Mouse (Mus musculus): ENCODE measurements around the gene Slc16a11. TPM values are rescaled to one million over a fixed set of nuclear protein-coding genes. Genes with fewer than 3 reads are reported as not detected.
A peak's percentile ranks its signal among the peaks of the same experiment; 100 is the strongest.

The Slc16a11 gene
- total and polyA plus RNA-seq, 2 experiments from 2014 or later: 15.2 to 28.2 TPM

DNA sequence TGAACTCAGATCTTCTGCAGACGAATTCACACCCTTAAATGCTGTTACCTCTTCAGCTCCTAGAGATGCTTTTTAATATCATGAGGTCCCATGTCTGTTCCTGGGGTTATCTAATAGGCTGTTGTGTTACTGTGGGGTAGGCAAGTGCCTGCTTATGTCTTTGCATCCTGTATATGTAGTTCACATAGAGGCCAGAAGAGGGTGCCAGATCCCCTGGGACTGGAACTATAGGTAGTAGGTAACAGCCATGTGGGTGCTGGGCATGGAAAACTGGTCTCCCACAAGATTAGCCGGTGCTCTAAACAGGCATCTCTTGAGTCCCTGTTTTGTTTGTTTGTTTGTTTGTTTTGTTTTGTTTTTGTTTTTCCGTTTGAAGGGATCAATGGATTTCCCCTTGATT lies 40.7 kb upstream of the Slc16a11 start:
- WGBS: 63% methylated on average over 3 of the region's 3 CpGs
- TF ChIP-seq CTCF (IDR thresholded peaks at IDR 0.05): peak; percentile 40; the same call in 1 of the 2 replicates
- Histone ChIP-seq H3K27ac (ENCODE audit: low read depth, low read length) (no peak overlapping the region), H3K4me1 (ENCODE audit: insufficient read depth, low read length) (no peaks in the 10 kb centered on the region), H3K27me3 (ENCODE audit: insufficient read depth, low read length) (no peaks in the 10 kb centered on the region), H3K4me3 (ENCODE audit: low read depth, low read length) (no peak overlapping the region), H3K9ac (replicated peaks; ENCODE audit: low read length, poor library complexity, severe bottlenecking) (no peak overlapping the region), H3K36me3 (ENCODE audit: insufficient read depth, low read length) (no peaks in the 10 kb centered on the region), H3K9me3 (ENCODE audit: low read length) (no peaks in the 10 kb centered on the region), H3K4me2 (ENCODE audit: low read depth, low read length, poor library complexity, severe bottlenecking) (no peak overlapping the region)
- ATAC-seq (ENCODE audit: low FRiP score) (no peak), DNase-seq (ENCODE audit: low spot score) (no peak)

DNA sequence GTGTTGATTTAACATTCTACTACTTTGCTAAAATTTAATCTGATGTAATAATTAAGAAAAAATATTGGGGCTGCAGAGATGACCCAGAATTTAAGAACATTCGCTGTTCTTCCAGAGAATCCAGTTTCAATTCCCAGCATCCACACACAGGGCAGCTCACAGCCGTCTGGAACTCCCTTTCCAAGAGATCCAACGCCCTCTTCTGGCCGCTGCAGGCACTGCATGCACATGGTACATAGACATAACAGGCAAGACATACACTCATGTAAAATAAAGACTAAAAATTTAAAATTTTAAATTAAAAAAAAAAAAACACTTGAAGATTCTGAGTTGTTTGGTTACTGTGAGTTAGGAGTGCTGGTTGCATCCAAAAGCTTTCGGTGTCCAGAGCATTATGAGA lies 40.3 kb upstream of the Slc16a11 start:
- Histone ChIP-seq H3K9me3 (ENCODE audit: low read length) (no peaks in the 10 kb centered on the region), H3K4me2 (ENCODE audit: low read depth, low read length, poor library complexity, severe bottlenecking) (no peak overlapping the region), H3K4me3 (ENCODE audit: low read depth, low read length) (no peak overlapping the region), H3K36me3 (ENCODE audit: insufficient read depth, low read length) (no peaks in the 10 kb centered on the region), H3K9ac (replicated peaks; ENCODE audit: low read length, poor library complexity, severe bottlenecking) (no peak overlapping the region), H3K27ac (ENCODE audit: low read depth, low read length) (no peak overlapping the region), H3K27me3 (ENCODE audit: insufficient read depth, low read length) (no peaks in the 10 kb centered on the region), H3K4me1 (ENCODE audit: insufficient read depth, low read length) (no peaks in the 10 kb centered on the region)
- peak; percentile 28; the same call in 1 of the 2 replicates for TF ChIP-seq CTCF (IDR thresholded peaks at IDR 0.05)
- WGBS: 53% methylated on average over 5 of the region's 5 CpGs
- DNase-seq (ENCODE audit: low spot score) (no peak), ATAC-seq (ENCODE audit: low FRiP score) (no peak)

DNA sequence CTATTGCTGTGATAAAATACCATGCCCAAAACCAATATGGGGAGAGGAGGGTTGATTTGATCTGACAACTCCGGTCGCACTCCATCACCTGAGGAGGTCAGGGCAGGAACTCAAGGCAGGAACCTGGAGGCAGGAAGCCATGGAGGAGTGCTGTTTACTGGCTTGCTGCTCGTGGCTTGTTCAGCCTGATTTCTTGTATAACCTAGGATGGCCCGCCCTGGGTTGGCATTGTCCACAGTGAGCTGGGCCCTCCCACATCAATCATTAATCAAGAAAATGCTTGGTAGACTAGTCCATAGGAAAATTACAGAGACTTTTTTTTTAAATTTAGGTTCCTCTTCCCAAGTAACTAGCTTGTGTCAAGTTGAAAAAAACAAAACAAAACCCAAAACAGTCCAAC lies 38.1 kb upstream of the Slc16a11 start:
- TF ChIP-seq CTCF (IDR thresholded peaks at IDR 0.05): no peak

DNA sequence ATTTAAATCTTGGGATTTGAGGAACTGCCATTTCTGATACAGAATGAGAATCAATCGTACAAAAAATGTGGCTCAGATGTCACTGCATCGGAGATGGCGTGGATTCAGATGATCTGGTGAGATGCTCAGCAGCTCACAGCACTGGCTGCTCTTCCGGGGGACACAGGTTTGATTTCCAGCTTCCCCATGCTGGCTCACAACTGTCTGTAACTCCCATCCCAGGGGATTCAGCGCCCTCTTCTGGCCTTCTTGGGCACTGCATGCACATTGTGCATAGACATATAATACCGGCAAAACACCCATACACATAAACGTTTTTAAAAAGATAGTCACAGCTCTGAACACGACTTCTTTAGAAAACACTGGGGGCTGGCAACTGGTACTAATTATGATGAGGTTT lies 34.9 kb upstream of the Slc16a11 start:
- no peak overlapping the region for H3K4me3 ChIP-seq (ENCODE audit: low read depth, low read length)
- WGBS: 76% methylated on average over 8 of the region's 8 CpGs
- TF ChIP-seq CTCF (IDR thresholded peaks at IDR 0.05): peak; percentile 49
- no peaks in the 10 kb centered on the region for H3K27me3 ChIP-seq (ENCODE audit: insufficient read depth, low read length)
- DNase-seq (ENCODE audit: low spot score) (no peak), ATAC-seq (ENCODE audit: low FRiP score) (no peak)
- H3K27ac ChIP-seq (ENCODE audit: low read depth, low read length): no peak overlapping the region
- no peak overlapping the region for H3K9ac ChIP-seq (replicated peaks; ENCODE audit: low read length, poor library complexity, severe bottlenecking)
- H3K4me2 ChIP-seq (ENCODE audit: low read depth, low read length, poor library complexity, severe bottlenecking): no peak overlapping the region
- no peaks in the 10 kb centered on the region for H3K4me1 ChIP-seq (ENCODE audit: insufficient read depth, low read length)
- no peaks in the 10 kb centered on the region for H3K9me3 ChIP-seq (ENCODE audit: low read length)
- H3K36me3 ChIP-seq (ENCODE audit: insufficient read depth, low read length): no peaks in the 10 kb centered on the region

More for the DNA sequence above, 38.1 kb upstream of the Slc16a11 start:
- ATAC-seq (ENCODE audit: low FRiP score) (no peak), DNase-seq (ENCODE audit: low spot score) (no peak)
- whole genome bisulfite sequencing: 84% methylated on average over 4 of the region's 4 CpGs
- H3K4me3 ChIP-seq (ENCODE audit: low read depth, low read length): no peak overlapping the region
- no peak overlapping the region for H3K27ac ChIP-seq (ENCODE audit: low read depth, low read length)
- no peaks in the 10 kb centered on the region for H3K9me3 ChIP-seq (ENCODE audit: low read length)
- H3K9ac ChIP-seq (replicated peaks; ENCODE audit: low read length, poor library complexity, severe bottlenecking): no peak overlapping the region
- no peaks in the 10 kb centered on the region for H3K27me3 ChIP-seq (ENCODE audit: insufficient read depth, low read length)
- H3K4me2 ChIP-seq (ENCODE audit: low read depth, low read length, poor library complexity, severe bottlenecking): no peak overlapping the region
- no peaks in the 10 kb centered on the region for H3K36me3 ChIP-seq (ENCODE audit: insufficient read depth, low read length)
- H3K4me1 ChIP-seq (ENCODE audit: insufficient read depth, low read length): no peaks in the 10 kb centered on the region

DNA sequence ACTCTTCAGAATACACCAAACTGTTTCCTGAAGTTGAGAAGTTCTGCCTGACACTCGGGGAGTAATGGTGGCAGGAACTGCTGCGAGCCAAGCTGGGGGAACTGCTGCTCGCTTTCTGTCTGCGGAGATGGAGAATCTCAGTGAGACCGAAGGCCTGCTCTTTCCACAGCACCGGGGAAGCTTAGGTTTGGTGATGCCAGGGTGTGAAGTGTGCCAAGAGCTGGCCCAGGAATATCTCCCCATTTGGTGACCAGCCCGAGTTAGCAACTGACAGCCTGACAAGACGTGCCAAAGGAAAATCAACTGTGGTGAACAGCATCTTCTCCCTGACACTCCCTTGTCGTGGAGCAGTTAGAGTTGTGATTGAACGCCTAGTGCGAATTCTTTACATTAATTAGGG lies 34.2 kb upstream of the Slc16a11 start:
- ATAC-seq (ENCODE audit: low FRiP score) (no peak), DNase-seq (ENCODE audit: low spot score) (no peak)
- Histone ChIP-seq H3K4me2 (ENCODE audit: low read depth, low read length, poor library complexity, severe bottlenecking) (no peak overlapping the region), H3K9ac (replicated peaks; ENCODE audit: low read length, poor library complexity, severe bottlenecking) (no peak overlapping the region), H3K4me1 (ENCODE audit: insufficient read depth, low read length) (no peaks in the 10 kb centered on the region), H3K36me3 (ENCODE audit: insufficient read depth, low read length) (no peaks in the 10 kb centered on the region), H3K27me3 (ENCODE audit: insufficient read depth, low read length) (no peaks in the 10 kb centered on the region), H3K4me3 (ENCODE audit: low read depth, low read length) (no peak overlapping the region), H3K9me3 (ENCODE audit: low read length) (no peaks in the 10 kb centered on the region), H3K27ac (ENCODE audit: low read depth, low read length) (no peak overlapping the region)
- no peak for TF ChIP-seq CTCF (IDR thresholded peaks at IDR 0.05)
- WGBS: 88% methylated on average over 11 of the region's 11 CpGs

DNA sequence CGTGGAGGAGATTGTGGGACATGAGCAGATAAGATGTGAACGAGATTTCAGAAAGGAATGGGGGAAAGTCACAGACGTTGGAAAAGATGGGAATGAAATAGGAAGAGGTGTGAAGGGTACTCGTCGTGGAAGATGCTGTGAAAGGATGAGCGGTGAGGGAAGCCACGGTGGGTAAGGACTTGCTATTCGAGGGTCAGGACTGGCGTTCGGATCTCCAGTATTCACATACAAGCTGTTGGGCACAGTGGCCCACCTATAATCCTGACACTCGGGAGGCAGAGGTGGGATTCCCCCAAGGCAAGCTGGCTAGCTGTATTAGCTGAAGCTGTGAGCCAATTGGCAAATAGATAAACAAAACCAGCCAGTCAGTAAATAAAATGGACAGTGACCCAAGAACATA lies 33.8 kb upstream of the Slc16a11 start:
- no peak for DNase-seq (ENCODE audit: low spot score)
- Histone ChIP-seq H3K4me2 (ENCODE audit: low read depth, low read length, poor library complexity, severe bottlenecking) (no peak overlapping the region), H3K27me3 (ENCODE audit: insufficient read depth, low read length) (no peaks in the 10 kb centered on the region), H3K36me3 (ENCODE audit: insufficient read depth, low read length) (no peaks in the 10 kb centered on the region), H3K9me3 (ENCODE audit: low read length) (no peaks in the 10 kb centered on the region), H3K9ac (replicated peaks; ENCODE audit: low read length, poor library complexity, severe bottlenecking) (no peak overlapping the region), H3K4me1 (ENCODE audit: insufficient read depth, low read length) (no peaks in the 10 kb centered on the region), H3K27ac (ENCODE audit: low read depth, low read length) (no peak overlapping the region), H3K4me3 (ENCODE audit: low read depth, low read length) (no peak overlapping the region)
- 81% methylated on average over 11 of the region's 11 CpGs for WGBS
- no peak for ATAC-seq (ENCODE audit: low FRiP score)
- TF ChIP-seq CTCF (IDR thresholded peaks at IDR 0.05): no peak

Data from midbrain, postnatal 0 days (tissue).